Mouse (Mus musculus): ENCODE measurements around the gene Mgat5. TPM values are rescaled to one million over a fixed set of nuclear protein-coding genes. Genes with fewer than 3 reads are reported as not detected.

Mgat5 gene
- total and polyA plus RNA-seq, 2 experiments, result 1.9 to 3.8 TPM

GRCm38 (mm10) chr1:127437091-127437490, 232.3 kb downstream of the Mgat5 start:
- H3K9ac ChIP-seq (ENCODE audit: low read depth, low read length), result no peak overlapping the region
- no peaks in the 10 kb centered on the region for H3K4me1 ChIP-seq (ENCODE audit: control insufficient read depth, insufficient read depth, low read length)
- no peaks in the 10 kb centered on the region for H3K79me2 ChIP-seq (ENCODE audit: control insufficient read depth, insufficient read depth, low read length)
- no peak for TF ChIP-seq CTCF (IDR thresholded peaks at IDR 0.05; ENCODE audit: low read depth, low read length)
- no peak for TF ChIP-seq POLR2A (IDR thresholded peaks at IDR 0.05; ENCODE audit: extremely low read depth, insufficient read depth, low read length)
- no peak for DNase-seq (ENCODE audit: extremely low read depth, low read depth, low spot score)
- H3K4me3 ChIP-seq (ENCODE audit: insufficient read depth, low read depth, low read length), result no peak overlapping the region
- no peaks in the 10 kb centered on the region for H3K27me3 ChIP-seq (ENCODE audit: control insufficient read depth, insufficient read depth, low read length)
- no peaks in the 10 kb centered on the region for H3K36me3 ChIP-seq (ENCODE audit: control insufficient read depth, insufficient read depth, low read length)
- WGBS, result 83% methylated on average over 6 of the region's 6 CpGs
- H3K27ac ChIP-seq (replicated peaks; ENCODE audit: insufficient read depth, low read depth, low read length), result no peak overlapping the region

GRCm38 (mm10) chr1:127439452-127439891, 234.7 kb downstream of the Mgat5 start:
- Histone ChIP-seq H3K9ac (ENCODE audit: low read depth, low read length) (no peak overlapping the region), H3K4me3 (ENCODE audit: insufficient read depth, low read depth, low read length) (no peak overlapping the region), H3K36me3 (ENCODE audit: control insufficient read depth, insufficient read depth, low read length) (no peaks in the 10 kb centered on the region), H3K27me3 (ENCODE audit: control insufficient read depth, insufficient read depth, low read length) (no peaks in the 10 kb centered on the region), H3K79me2 (ENCODE audit: control insufficient read depth, insufficient read depth, low read length) (no peaks in the 10 kb centered on the region), H3K27ac (replicated peaks; ENCODE audit: insufficient read depth, low read depth, low read length) (no peak overlapping the region), H3K4me1 (ENCODE audit: control insufficient read depth, insufficient read depth, low read length) (no peaks in the 10 kb centered on the region)
- no peak for DNase-seq (ENCODE audit: extremely low read depth, low read depth, low spot score)
- TF ChIP-seq CTCF (IDR thresholded peaks at IDR 0.05; ENCODE audit: low read depth, low read length) (no peak), POLR2A (IDR thresholded peaks at IDR 0.05; ENCODE audit: extremely low read depth, insufficient read depth, low read length) (no peak)
- WGBS, result 94% methylated on average over 9 of the region's 9 CpGs

GRCm38 (mm10) chr1:127441007-127441406, 236.2 kb downstream of the Mgat5 start:
- 92% methylated on average over 1 of the region's 1 CpGs for WGBS
- no peaks in the 10 kb centered on the region for H3K36me3 ChIP-seq (ENCODE audit: control insufficient read depth, insufficient read depth, low read length)
- H3K27ac ChIP-seq (replicated peaks; ENCODE audit: insufficient read depth, low read depth, low read length), result no peak overlapping the region
- no peaks in the 10 kb centered on the region for H3K4me1 ChIP-seq (ENCODE audit: control insufficient read depth, insufficient read depth, low read length)
- H3K79me2 ChIP-seq (ENCODE audit: control insufficient read depth, insufficient read depth, low read length), result no peaks in the 10 kb centered on the region
- no peaks in the 10 kb centered on the region for H3K27me3 ChIP-seq (ENCODE audit: control insufficient read depth, insufficient read depth, low read length)
- no peak overlapping the region for H3K9ac ChIP-seq (ENCODE audit: low read depth, low read length)
- no peak overlapping the region for H3K4me3 ChIP-seq (ENCODE audit: insufficient read depth, low read depth, low read length)
- no peak for TF ChIP-seq POLR2A (IDR thresholded peaks at IDR 0.05; ENCODE audit: extremely low read depth, insufficient read depth, low read length)
- no peak for TF ChIP-seq CTCF (IDR thresholded peaks at IDR 0.05; ENCODE audit: low read depth, low read length)
- DNase-seq (ENCODE audit: extremely low read depth, low read depth, low spot score), result no peak

- TF ChIP-seq POLR2A (IDR thresholded peaks at IDR 0.05; ENCODE audit: extremely low read depth, insufficient read depth, low read length), result no peak
- TF ChIP-seq CTCF (IDR thresholded peaks at IDR 0.05; ENCODE audit: low read depth, low read length), result no peak
- no peaks in the 10 kb centered on the region for H3K4me1 ChIP-seq (ENCODE audit: control insufficient read depth, insufficient read depth, low read length)
- no peak overlapping the region for H3K4me3 ChIP-seq (ENCODE audit: insufficient read depth, low read depth, low read length)
- no peaks in the 10 kb centered on the region for H3K79me2 ChIP-seq (ENCODE audit: control insufficient read depth, insufficient read depth, low read length)
- H3K36me3 ChIP-seq (ENCODE audit: control insufficient read depth, insufficient read depth, low read length), result peaks cover under 1% of the 10 kb centered on the region; the same call in 1 of the 2 replicates
- H3K27me3 ChIP-seq (ENCODE audit: control insufficient read depth, insufficient read depth, low read length), result no peaks in the 10 kb centered on the region
- DNase-seq (ENCODE audit: extremely low read depth, low read depth, low spot score), result no peak
- no peak overlapping the region for H3K27ac ChIP-seq (replicated peaks; ENCODE audit: insufficient read depth, low read depth, low read length)
- no peak overlapping the region for H3K9ac ChIP-seq (ENCODE audit: low read depth, low read length)
- 81% methylated on average over 3 of the region's 3 CpGs for WGBS
Measured at GRCm38 (mm10) chr1:127441736-127442135, 236.9 kb downstream of the Mgat5 start.

- WGBS, result 91% methylated on average over 14 of the region's 14 CpGs
- H3K9ac ChIP-seq (ENCODE audit: low read depth, low read length), result no peak overlapping the region
- no peak overlapping the region for H3K27ac ChIP-seq (replicated peaks; ENCODE audit: insufficient read depth, low read depth, low read length)
- H3K79me2 ChIP-seq (ENCODE audit: control insufficient read depth, insufficient read depth, low read length), result no peaks in the 10 kb centered on the region
- H3K4me1 ChIP-seq (ENCODE audit: control insufficient read depth, insufficient read depth, low read length), result no peaks in the 10 kb centered on the region
- H3K4me3 ChIP-seq (ENCODE audit: insufficient read depth, low read depth, low read length), result no peak overlapping the region
- no peak for DNase-seq (ENCODE audit: extremely low read depth, low read depth, low spot score)
- peaks cover 2% of the 10 kb centered on the region; the same call in 1 of the 2 replicates for H3K36me3 ChIP-seq (ENCODE audit: control insufficient read depth, insufficient read depth, low read length)
- no peaks in the 10 kb centered on the region for H3K27me3 ChIP-seq (ENCODE audit: control insufficient read depth, insufficient read depth, low read length)
- TF ChIP-seq CTCF (IDR thresholded peaks at IDR 0.05; ENCODE audit: low read depth, low read length) (no peak), POLR2A (IDR thresholded peaks at IDR 0.05; ENCODE audit: extremely low read depth, insufficient read depth, low read length) (no peak)
Measured at GRCm38 (mm10) chr1:127442880-127443877, 238.4 kb downstream of the Mgat5 start.

All from liver, adult 2 months (tissue).